Mouse (Mus musculus) testis, adult 2 months (tissue): ENCODE results near the gene Ltb4r1.

ENCODE experiments used
- CTCF ChIP-seq: fragments of 200-500 bp; IDR thresholded peaks from 2 replicates; pipeline ENCODE4 v1.5.1; 2012; ENCODE audit warnings: low read depth, mild to moderate bottlenecking, inconsistent platforms, low read length, moderate library complexity; ENCODE audit not compliant: control insufficient read depth, insufficient read depth, insufficient replicate concordance
- POLR2A ChIP-seq: fragments of 200-500 bp; IDR thresholded peaks from 2 replicates; pipeline ENCODE4 v1.6.1; 2012; ENCODE audit warnings: low read depth, mild to moderate bottlenecking, inconsistent platforms, low read length, moderate library complexity; ENCODE audit not compliant: control insufficient read depth

- TF ChIP-seq CTCF, result no peak
- no peak for TF ChIP-seq POLR2A
Measured at GRCm38 (mm10) chr14:55719737-55720136, 46.0 kb upstream of the Ltb4r1 start.
